ENCODE assay signal across 10 mouse cellular contexts in the genomic region with DNA sequence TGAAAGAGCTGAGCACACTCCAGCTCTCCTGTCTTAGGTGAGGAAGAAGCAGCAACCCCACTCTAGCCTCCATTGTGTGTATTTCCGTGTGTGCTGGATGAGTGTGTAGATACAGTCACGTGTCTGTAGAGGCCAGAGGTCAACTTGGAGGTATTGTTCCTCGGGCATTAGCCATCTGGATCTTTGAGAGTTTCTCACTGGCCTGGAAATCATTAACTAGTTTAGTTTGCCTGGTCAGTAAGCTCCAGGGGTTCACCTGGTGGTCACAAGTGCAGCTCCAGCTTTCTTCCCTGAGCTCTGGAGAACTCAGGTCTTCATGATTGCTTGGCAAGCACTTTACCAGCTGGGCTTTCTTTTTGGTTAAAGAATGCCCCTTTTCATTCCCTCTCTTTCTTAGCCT. TPM values are rescaled to one million over a fixed set of nuclear protein-coding genes. Genes with fewer than 3 reads are reported as not detected.
DNase-seq lines count a peak whose midpoint lies in the region; ATAC-seq lines count a peak whose summit lies in the region.
"Had no signal": no experiment of that assay in that cellular context is flagged by ENCODE, and none has a peak within 500 bp of the region (broad histone marks: within the 10 kb centered on the region; RNA-seq: fewer than 3 reads in every experiment).

No protein-coding gene starts in this region.

- no peak overlapping the region for H3K4me2 ChIP-seq in heart, embryonic 12.5 days
- H3K4me2 ChIP-seq in intestine, embryonic 14.5 days (ENCODE audit: low read length) = no peak overlapping the region
- H3K4me2 ChIP-seq: limb, embryonic 13.5 days had no signal

- no peaks in the 10 kb centered on the region for H3K9me3 ChIP-seq in heart, embryonic 12.5 days (replicated peaks)
- H3K9me3 ChIP-seq in intestine, embryonic 14.5 days (ENCODE audit: control insufficient read depth, low read length) = no peaks in the 10 kb centered on the region
- H3K9me3 ChIP-seq: limb, embryonic 13.5 days had no signal

- H3K9ac ChIP-seq in heart, embryonic 12.5 days = 0 out of 2 replicates have a peak overlapping the region, but pooled peaks have one; percentile 2
- no peak overlapping the region for H3K9ac ChIP-seq in intestine, embryonic 14.5 days (ENCODE audit: low read length)
- H3K9ac ChIP-seq: limb, embryonic 13.5 days had no signal

- peaks cover 27% of the 10 kb centered on the region for H3K36me3 ChIP-seq in heart, embryonic 12.5 days
- peaks cover 10% of the 10 kb centered on the region; the same call in 1 of the 2 replicates for H3K36me3 ChIP-seq in intestine, embryonic 14.5 days (ENCODE audit: control insufficient read depth, insufficient read depth, low read length)

- H3K27me3 ChIP-seq in heart, embryonic 12.5 days (replicated peaks) = no peaks in the 10 kb centered on the region
- H3K27me3 ChIP-seq in intestine, embryonic 14.5 days (replicated peaks; ENCODE audit: control insufficient read depth, insufficient read depth, low read length) = no peaks in the 10 kb centered on the region
- H3K27me3 ChIP-seq: limb, embryonic 13.5 days had no signal

- H3K27ac ChIP-seq in heart, embryonic 12.5 days (ENCODE audit: poor library complexity, severe bottlenecking) = no peak overlapping the region
- H3K27ac ChIP-seq in intestine, embryonic 14.5 days (ENCODE audit: low read depth) = peak overlapping the region; percentile 64
- H3K27ac ChIP-seq: limb, embryonic 13.5 days had no signal

- H3K4me1 ChIP-seq in heart, embryonic 12.5 days (replicated peaks) = peaks cover 21% of the 10 kb centered on the region
- H3K4me1 ChIP-seq in intestine, embryonic 14.5 days (replicated peaks; ENCODE audit: control insufficient read depth, insufficient read depth, low read length) = no peaks in the 10 kb centered on the region

- DNase-seq in heart, adult 18-20 months = no peak
- DNase-seq in intestine, embryonic 14.5 days (ENCODE audit: low spot score) = no peak
- DNase-seq in kidney, postnatal 4 days = peak; percentile 66 to 78
- DNase-seq in mesoderm, embryonic 11.5 days (ENCODE audit: low read depth, low spot score) = peak; percentile 51
- DNase-seq in thymus, postnatal 0 days (ENCODE audit: low spot score) = no peak
- DNase-seq in adrenal gland, postnatal 36 days = no peak
- DNase-seq in ovary, postnatal 14 days (ENCODE audit: low spot score) = no peak
- DNase-seq: heart, postnatal 36 days had no signal

- H3K4me3 ChIP-seq in heart, embryonic 12.5 days = no peak overlapping the region
- H3K4me3 ChIP-seq in intestine, embryonic 14.5 days (ENCODE audit: low read depth, low read length) = no peak overlapping the region
- H3K4me3 ChIP-seq: limb, embryonic 13.5 days had no signal

- WGBS in heart, embryonic 12.5 days = 44% methylated on average over 3 of the region's 3 CpGs
- 36% methylated on average over 3 of the region's 3 CpGs for WGBS in intestine, embryonic 14.5 days

- no peak for ATAC-seq in heart, embryonic 12.5 days (ENCODE audit: insufficient number of reproducible peaks, low FRiP score)
- ATAC-seq in intestine, embryonic 14.5 days (replicated peaks; ENCODE audit: low FRiP score, low TSS enrichment, low read depth) = peak; percentile 71

RNA-seq across cellular contexts. Expression of gene Ap1b1, which starts 11.7 kb away (rescaled TPM):
- 51.4 and 56.4 TPM in 2 replicates for polyA plus RNA-seq in heart, embryonic 12.5 days (2016; fragmentation: Nextera tagmentation; extraction: Ambion mirVana)
- total RNA-seq in heart, adult 18-20 months (2021) = 10 to 100 TPM; 49.7 to 58.1 TPM
- 56.0 and 58.9 TPM in 2 replicates for polyA plus RNA-seq in intestine, embryonic 14.5 days (2014; fragmentation: Nextera tagmentation; extraction: Ambion mirVana)
- polyA plus RNA-seq in thymus, postnatal 0 days (2015; fragmentation: Nextera tagmentation; extraction: Ambion mirVana) = 56.7 and 59.0 TPM in 2 replicates
- 10 to 100 TPM; 59.6 to 59.7 TPM for total RNA-seq in adrenal gland, postnatal 36 days (2021)

RNA-seq across cellular contexts. Expression of gene Nefh, which starts 50.5 kb away (rescaled TPM):
- 0.58 and 0.66 TPM in 2 replicates for polyA plus RNA-seq in heart, embryonic 12.5 days (2016; fragmentation: Nextera tagmentation; extraction: Ambion mirVana)
- not detected for total RNA-seq in heart, adult 18-20 months (2021)
- polyA plus RNA-seq in intestine, embryonic 14.5 days (2014; fragmentation: Nextera tagmentation; extraction: Ambion mirVana) = 1.1 and 1.2 TPM in 2 replicates
- polyA plus RNA-seq in thymus, postnatal 0 days (2015; fragmentation: Nextera tagmentation; extraction: Ambion mirVana) = 3.1 and 3.9 TPM in 2 replicates
- 1 to 10 TPM; 1.4 TPM for total RNA-seq in adrenal gland, postnatal 36 days (2021)
- total RNA-seq: heart, postnatal 36 days had no signal

RNA-seq across cellular contexts. Expression of gene Rasl10a, which starts 59.6 kb away (rescaled TPM):
- polyA plus RNA-seq in heart, embryonic 12.5 days (2016; fragmentation: Nextera tagmentation; extraction: Ambion mirVana) = 0.70 and 1.0 TPM in 2 replicates
- total RNA-seq in heart, adult 18-20 months (2021) = 1 to 10 TPM; 3.8 to 5.6 TPM
- 1.1 and 1.9 TPM in 2 replicates for polyA plus RNA-seq in intestine, embryonic 14.5 days (2014; fragmentation: Nextera tagmentation; extraction: Ambion mirVana)
- polyA plus RNA-seq in thymus, postnatal 0 days (2015; fragmentation: Nextera tagmentation; extraction: Ambion mirVana) = 4.2 and 5.9 TPM in 2 replicates
- under 1 TPM in 1 of 2 experiments, not detected in 1; 0.56 TPM for total RNA-seq in adrenal gland, postnatal 36 days (2021)

Comparison
In these comparisons a context has a peak if more than half of its experiments do, and no peak if none do; other contexts are left out.
1. DNase-seq: peak in kidney, postnatal 4 days (2 of 2) and mesoderm, embryonic 11.5 days (single experiment); none in heart, adult 18-20 months (0 of 2), intestine, embryonic 14.5 days (single experiment), thymus, postnatal 0 days (single experiment), adrenal gland, postnatal 36 days (0 of 2) and ovary, postnatal 14 days (single experiment).